Mouse (Mus musculus) G1E (cell line): Measurements from ENCODE around the gene Tmub2.

Experiments
- CTCF ChIP-seq: IDR thresholded peaks from 2 replicates; pipeline ENCODE4 v1.5.1; 2012; ENCODE audit warnings: low read depth, low read length, inconsistent platforms, mixed read lengths
- GATA1 ChIP-seq: IDR thresholded peaks from 2 replicates; pipeline ENCODE4 v1.6.1; 2012; ENCODE audit warnings: borderline replicate concordance, low read length, inconsistent platforms, mixed read lengths
- GATA2 ChIP-seq: IDR thresholded peaks from 2 replicates; pipeline ENCODE4 v1.6.1; 2012; ENCODE audit warnings: low read depth, low read length, inconsistent platforms, borderline replicate concordance
- TAL1 ChIP-seq: conservative IDR thresholded peaks from 2 replicates; pipeline ENCODE4 v1.6.1; 2012; ENCODE audit warnings: low read depth, low read length, inconsistent platforms, mixed read lengths

DNA sequence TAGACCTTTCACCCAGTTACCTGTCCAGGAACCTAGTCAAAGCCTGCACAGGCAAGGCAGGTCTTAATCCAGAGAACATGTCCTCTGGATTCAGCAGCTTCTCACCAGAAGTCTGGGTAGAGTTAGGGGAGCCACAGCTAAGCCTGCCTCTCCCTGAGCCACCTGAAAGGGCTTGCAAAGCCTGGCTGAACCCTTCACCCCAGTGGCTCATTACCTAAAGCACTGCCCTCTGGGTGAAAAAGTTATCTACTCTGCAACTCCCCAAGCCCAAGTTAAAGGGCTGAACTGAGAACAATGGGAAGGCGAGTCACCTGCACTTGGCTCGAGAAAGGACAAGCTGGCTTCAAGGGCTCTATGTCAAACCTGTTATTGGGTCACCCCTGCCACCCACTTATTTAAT, 19.4 kb downstream of the Tmub2 start:
- TF ChIP-seq CTCF: no peak
- TF ChIP-seq TAL1: no peak
- TF ChIP-seq GATA1: no peak
- TF ChIP-seq GATA2: no peak
